Mouse (Mus musculus) liver, embryonic 14.5 days (tissue): Measurements from ENCODE around the gene Crhr2. TPM values are rescaled to one million over a fixed set of nuclear protein-coding genes. Genes with fewer than 3 reads are reported as not detected.

Source experiments
- ATAC-seq: fragments of 200-750 bp; cut with Nextera tagmentation; 2 replicates; pipeline ENCODE4 v1.8.0; 2017; ENCODE audit warnings: moderate number of reproducible peaks, mild to moderate bottlenecking, moderate library complexity; ENCODE audit not compliant: insufficient read depth
- DNase-seq, 3 experiments: peaks; one replicate each; pipeline ENCODE4 v3.0.0-alpha.2; 2012 to 2013; ENCODE audit warnings: low read depth in 3 of 3, low spot score in 3 of 3
- H3K27ac ChIP-seq: fragments of 300-500 bp; sonication (generic); 2 replicates; pipeline ENCODE4 v1.5.1; 2014; ENCODE audit warnings: moderate library complexity, mild to moderate bottlenecking, control low read depth, inconsistent platforms
- H3K27me3 ChIP-seq: fragments of 300-500 bp; sonication (generic); 2 replicates; pipeline ENCODE4 v1.6.1; 2014; ENCODE audit warnings: mild to moderate bottlenecking, low read length, moderate library complexity; ENCODE audit not compliant: control insufficient read depth, insufficient read depth
- H3K36me3 ChIP-seq: fragments of 300-500 bp; sonication (generic); replicated peaks from 2 replicates; pipeline ENCODE4 v1.6.1; 2014; ENCODE audit warnings: low read depth; ENCODE audit not compliant: control insufficient read depth, insufficient read depth
- H3K4me1 ChIP-seq, 2 experiments: fragments of 200-500 bp in 1 of 2; fragments of 300-500 bp in 1 of 2; sonication (generic) in 1 of 2; replicated peaks; 2 replicates each; pipeline ENCODE4 v1.6.1; 2012 to 2014; ENCODE audit warnings: antibody characterized with exemption in 1 of 2, inconsistent platforms in 1 of 2, low read length in 1 of 2; ENCODE audit not compliant: control insufficient read depth in 2 of 2, insufficient read depth in 2 of 2
- H3K4me2 ChIP-seq: fragments of 300-500 bp; sonication (generic); 2 replicates; pipeline ENCODE4 v1.6.1; 2014; ENCODE audit warnings: low read depth, mild to moderate bottlenecking, control low read depth, moderate library complexity
- H3K4me3 ChIP-seq, 2 experiments: fragments of 200-500 bp in 1 of 2; fragments of 300-500 bp in 1 of 2; sonication (generic) in 1 of 2; 2 replicates each; pipeline ENCODE4 v1.5.1; 2012 to 2014; ENCODE audit warnings: low read depth in 2 of 2, low read length in 2 of 2, mild to moderate bottlenecking in 2 of 2, control low read depth in 1 of 2, inconsistent platforms in 1 of 2, moderate library complexity in 1 of 2; ENCODE audit not compliant: insufficient read depth in 1 of 2
- H3K9ac ChIP-seq: fragments of 300-500 bp; sonication (generic); replicated peaks from 2 replicates; pipeline ENCODE4 v1.6.1; 2014; ENCODE audit warnings: mild to moderate bottlenecking, control low read depth, moderate library complexity
- H3K9me3 ChIP-seq: fragments of 300-500 bp; sonication (generic); 2 replicates; pipeline ENCODE4 v1.6.1; 2016; ENCODE audit warnings: low read length, mixed read lengths; ENCODE audit not compliant: control insufficient read depth
- CTCF ChIP-seq: IDR thresholded peaks from 2 replicates; pipeline ENCODE4 v1.5.1; 2016; ENCODE audit warnings: antibody characterized with exemption, low read depth, control low read depth
- EP300 ChIP-seq: IDR thresholded peaks from 2 replicates; pipeline ENCODE4 v1.6.1; 2016; ENCODE audit warnings: antibody characterized with exemption, low read depth
- whole genome bisulfite sequencing: fragments of 180-500 bp; shearing (Covaris S2); extraction: QIAGEN DNeasy Blood & Tissue Kit; methylation state at CpG from one replicate; pipeline ENCODE4 v1.1.7; 2014; ENCODE audit not compliant: insufficient replicate concordance; 5-methylcytosine and 5-hydroxymethylcytosine counted together
- polyA plus RNA-seq, 2 experiments: library from polyadenylated mRNA; depleted of rRNA in 1 of 2; stranded (reverse) in 1 of 2; unstranded in 1 of 2; fragments of >200 nt; fragmentation: Nextera tagmentation in 1 of 2; extraction: Ambion mirVana in 1 of 2; gene quantifications; 2 replicates each; pipeline versions ENCODE4 v1.2.1 to v1.2.3; 2012 to 2014

Gene Crhr2
- polyA plus RNA-seq, 2 experiments: 0.30 to 0.73 TPM

DNA sequence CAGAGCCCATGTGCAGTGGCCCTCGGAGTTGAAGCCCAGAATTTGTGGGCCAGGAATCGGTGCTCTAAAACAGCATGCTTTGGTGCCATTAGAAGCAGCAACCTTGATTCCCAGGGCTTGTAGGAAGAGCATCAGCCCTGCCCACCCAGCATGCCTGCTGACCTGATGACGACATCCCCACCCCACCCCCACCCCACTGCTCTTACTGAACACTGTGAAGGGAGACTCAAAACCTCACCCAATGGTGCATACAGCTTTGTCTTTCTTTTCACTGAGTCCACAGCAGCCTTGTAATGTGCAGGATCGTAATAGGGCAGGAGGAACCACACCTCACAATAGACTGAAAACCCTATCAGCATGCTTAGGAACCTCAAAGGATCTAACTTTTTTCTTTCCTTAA, 13.3 kb upstream of the Crhr2 start:
- TF ChIP-seq CTCF (no peak), EP300 (no peak)
- Histone ChIP-seq H3K9ac (no peak overlapping the region), H3K4me1 (peaks cover 0 to 5% of the 10 kb centered on the region in 2 experiments; a peak in 2 of 4 replicates), H3K27ac (no peak overlapping the region), H3K36me3 (no peaks in the 10 kb centered on the region), H3K4me2 (no peak overlapping the region), H3K4me3 (no peak overlapping the region), H3K9me3 (no peaks in the 10 kb centered on the region), H3K27me3 (no peaks in the 10 kb centered on the region)
- DNase-seq: no peak
- 51% methylated on average over 4 of the region's 4 CpGs for WGBS
- ATAC-seq: no peak

DNA sequence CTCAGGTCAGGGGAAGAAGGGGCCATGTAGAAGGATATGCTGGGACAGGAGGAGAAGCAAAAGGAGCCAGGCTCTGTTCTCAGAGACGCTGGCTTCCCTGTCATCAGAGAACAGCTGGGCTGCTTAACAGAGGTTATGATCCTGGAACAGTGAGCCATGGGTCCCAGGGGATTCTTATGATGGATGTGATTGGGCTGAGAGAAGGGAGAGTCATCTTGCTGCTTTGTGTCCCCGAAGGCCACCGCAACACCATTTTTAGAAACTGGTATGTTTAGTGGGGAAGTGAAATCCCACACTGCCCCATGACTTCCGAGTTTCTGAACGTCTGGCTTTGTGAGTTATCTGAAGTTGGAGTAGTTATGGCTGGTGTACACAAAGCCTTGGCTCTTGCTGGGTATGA, 12.5 kb upstream of the Crhr2 start:
- Histone ChIP-seq H3K4me3 (no peak overlapping the region), H3K36me3 (no peaks in the 10 kb centered on the region), H3K9me3 (no peaks in the 10 kb centered on the region), H3K4me2 (no peak overlapping the region), H3K27ac (no peak overlapping the region), H3K9ac (no peak overlapping the region), H3K4me1 (peaks cover 0 to 5% of the 10 kb centered on the region in 2 experiments; a peak in 2 of 4 replicates), H3K27me3 (no peaks in the 10 kb centered on the region)
- no peak for ATAC-seq
- no peak for DNase-seq
- TF ChIP-seq EP300: no peak
- no peak for TF ChIP-seq CTCF
- WGBS: 52% methylated on average over 5 of the region's 5 CpGs

DNA sequence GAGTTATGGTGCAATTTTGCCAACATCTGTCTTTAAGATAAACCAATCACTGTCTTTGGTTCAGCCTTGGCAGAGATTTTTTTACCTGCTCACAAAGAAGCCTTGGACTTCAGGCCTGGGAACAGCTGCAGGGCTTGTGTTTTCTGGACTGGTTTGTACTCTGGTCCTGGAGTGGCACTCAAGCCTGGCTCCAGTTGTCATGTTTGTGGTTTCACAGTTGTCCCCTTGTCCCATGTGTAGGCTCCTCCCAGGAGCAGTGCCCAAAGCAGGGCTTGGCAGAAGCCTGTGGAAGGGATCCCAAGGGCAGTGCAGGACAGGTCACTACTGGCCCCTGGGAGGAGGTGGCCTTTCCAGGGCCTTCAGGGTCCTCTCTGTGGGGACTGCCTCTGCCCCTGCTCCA, 5.5 kb upstream of the Crhr2 start:
- ATAC-seq (no peak), DNase-seq (no peak)
- no peaks in the 10 kb centered on the region for H3K36me3 ChIP-seq
- no peaks in the 10 kb centered on the region for H3K9me3 ChIP-seq
- no peak overlapping the region for H3K27ac ChIP-seq
- H3K4me3 ChIP-seq: no peak overlapping the region
- H3K4me1 ChIP-seq: no peaks in the 10 kb centered on the region
- no peak overlapping the region for H3K9ac ChIP-seq
- no peak for TF ChIP-seq CTCF
- TF ChIP-seq EP300: no peak
- no peaks in the 10 kb centered on the region for H3K27me3 ChIP-seq
- no peak overlapping the region for H3K4me2 ChIP-seq

DNA sequence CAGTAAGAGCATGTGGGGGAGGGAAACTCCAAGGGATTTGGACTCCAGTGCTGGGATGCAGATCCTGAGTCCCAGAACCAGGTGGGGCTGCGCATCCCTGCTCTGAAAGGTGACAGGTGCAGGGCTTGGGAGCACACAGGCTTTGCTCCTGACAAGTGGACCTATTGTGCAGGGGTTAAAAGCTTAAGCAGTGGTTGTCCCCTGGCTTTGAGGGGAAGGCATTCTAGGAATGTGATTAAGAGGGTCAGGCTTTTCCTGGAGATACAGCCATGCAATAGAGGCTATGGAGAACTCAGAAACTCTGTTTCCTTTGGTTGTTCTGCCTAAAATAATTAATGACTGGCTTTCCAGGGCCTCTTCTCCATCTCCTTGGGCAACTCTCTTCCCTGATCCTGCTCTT, 609 bp upstream of the Crhr2 start:
- WGBS: 61% methylated on average over 1 of the region's 1 CpGs
- Histone ChIP-seq H3K4me1 (no peaks in the 10 kb centered on the region), H3K36me3 (no peaks in the 10 kb centered on the region), H3K27ac (no peak overlapping the region), H3K9me3 (no peaks in the 10 kb centered on the region), H3K4me2 (no peak overlapping the region), H3K9ac (no peak overlapping the region), H3K4me3 (no peak overlapping the region), H3K27me3 (no peaks in the 10 kb centered on the region)
- DNase-seq: no peak
- ATAC-seq: no peak
- no peak for TF ChIP-seq CTCF
- TF ChIP-seq EP300: no peak

DNA sequence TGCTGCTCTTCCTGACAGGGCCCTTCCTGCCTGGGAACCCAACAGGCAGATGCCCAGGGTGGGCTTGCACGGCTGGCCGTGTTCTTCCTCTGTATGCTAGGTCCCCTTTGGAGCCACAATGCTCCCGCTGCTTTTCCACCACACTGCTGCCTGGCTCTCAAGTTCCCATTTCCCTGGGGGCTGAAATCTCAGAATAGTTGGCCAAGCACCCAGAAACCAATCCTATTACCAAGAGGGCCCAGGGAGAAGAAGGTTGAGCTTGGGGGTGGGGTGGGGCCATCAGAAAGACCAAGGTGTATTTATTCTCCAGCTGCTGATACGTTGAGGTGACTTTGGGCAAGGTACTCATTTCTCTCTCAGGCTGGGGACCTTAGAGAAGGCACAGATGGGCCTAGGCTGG, 1.5 kb downstream of the Crhr2 start:
- Histone ChIP-seq H3K9me3 (no peaks in the 10 kb centered on the region), H3K27me3 (no peaks in the 10 kb centered on the region), H3K4me1 (no peaks in the 10 kb centered on the region), H3K27ac (no peak overlapping the region), H3K4me3 (no peak overlapping the region), H3K9ac (no peak overlapping the region), H3K36me3 (no peaks in the 10 kb centered on the region), H3K4me2 (no peak overlapping the region)
- ATAC-seq (no peak), DNase-seq (no peak)
- no peak for TF ChIP-seq EP300
- TF ChIP-seq CTCF: no peak
- WGBS: 60% methylated on average over 4 of the region's 4 CpGs

DNA sequence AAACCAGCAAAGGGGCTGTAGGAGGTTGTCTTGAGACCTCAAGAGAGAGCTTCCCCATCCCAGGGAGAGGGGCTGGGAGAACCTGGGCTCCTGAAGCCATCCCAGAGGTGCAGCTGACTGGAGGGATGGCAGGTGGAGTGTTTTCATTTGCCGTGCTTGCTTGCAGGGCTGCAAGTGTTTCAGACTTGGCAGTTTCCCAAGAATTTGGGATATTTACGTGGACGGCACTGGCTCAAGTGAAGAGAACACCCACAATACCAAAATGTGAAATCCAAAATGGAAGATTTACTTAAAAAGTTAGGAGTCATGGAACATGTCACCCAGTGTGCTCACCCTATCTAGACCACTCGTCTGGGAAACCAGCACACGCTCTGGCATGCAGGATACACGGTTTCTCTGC, 2.2 kb downstream of the Crhr2 start:
- ATAC-seq: no peak
- Histone ChIP-seq H3K27me3 (no peaks in the 10 kb centered on the region), H3K4me3 (no peak overlapping the region), H3K36me3 (no peaks in the 10 kb centered on the region), H3K27ac (no peak overlapping the region), H3K4me1 (no peaks in the 10 kb centered on the region), H3K9me3 (no peaks in the 10 kb centered on the region), H3K9ac (no peak overlapping the region), H3K4me2 (no peak overlapping the region)
- DNase-seq: no peak
- no peak for TF ChIP-seq EP300
- no peak for TF ChIP-seq CTCF
- WGBS: 63% methylated on average over 6 of the region's 6 CpGs
